Mouse (Mus musculus): ENCODE results near the gene Palm2. TPM values are rescaled to one million over a fixed set of nuclear protein-coding genes. Genes with fewer than 3 reads are reported as not detected.

Gene Palm2
- polyA plus RNA-seq, 2 experiments = 0.03 to 0.06 TPM

- Histone ChIP-seq H3K4me3 (ENCODE audit: insufficient read depth in 1 of 2, low read depth in 2 of 2, low read length in 2 of 2) (no peak overlapping the region), H3K4me2 (ENCODE audit: low read depth) (no peak overlapping the region), H3K36me3 (replicated peaks; ENCODE audit: control insufficient read depth, insufficient read depth, low read depth) (no peaks in the 10 kb centered on the region), H3K27ac (no peak overlapping the region), H3K9me3 (ENCODE audit: control insufficient read depth, low read length) (no peaks in the 10 kb centered on the region), H3K9ac (replicated peaks) (no peak overlapping the region), H3K27me3 (ENCODE audit: control insufficient read depth, insufficient read depth, low read length) (no peaks in the 10 kb centered on the region), H3K4me1 (replicated peaks; ENCODE audit: control insufficient read depth in 2 of 2, insufficient read depth in 2 of 2, low read length in 1 of 2) (no peaks in the 10 kb centered on the region)
- ATAC-seq (ENCODE audit: insufficient read depth) = no peak
- TF ChIP-seq EP300 (IDR thresholded peaks at IDR 0.05; ENCODE audit: low read depth) = no peak
- TF ChIP-seq CTCF (IDR thresholded peaks at IDR 0.05; ENCODE audit: low read depth) = no peak
- no peak for DNase-seq (ENCODE audit: low read depth in 3 of 3, low spot score in 3 of 3)
Observed at GRCm38 (mm10) chr4:57715849-57716248, 281.8 kb downstream of the Palm2 start.

DNA sequence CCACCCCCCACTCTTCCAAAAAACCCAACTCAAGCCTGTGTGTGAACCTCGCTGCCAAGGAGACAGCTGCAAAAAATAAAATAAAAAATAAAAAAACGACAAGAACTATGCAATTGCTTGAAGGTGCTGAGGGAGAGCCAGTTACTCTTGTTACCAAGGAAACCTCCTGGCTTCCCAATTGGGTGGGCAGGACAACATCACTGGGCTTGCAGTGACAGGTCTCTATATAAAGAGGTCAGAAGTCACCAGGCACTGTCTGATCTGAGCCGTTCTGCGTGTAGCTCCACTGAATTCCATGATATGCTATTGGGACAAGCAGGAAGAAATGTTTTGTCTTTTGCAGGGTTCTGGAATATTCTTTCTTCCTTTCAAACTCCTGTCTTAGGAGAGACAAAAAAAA lies 282.7 kb downstream of the Palm2 start:
- no peaks in the 10 kb centered on the region for H3K4me1 ChIP-seq (replicated peaks; ENCODE audit: control insufficient read depth in 2 of 2, insufficient read depth in 2 of 2, low read length in 1 of 2)
- no peak overlapping the region for H3K4me2 ChIP-seq (ENCODE audit: low read depth)
- no peak overlapping the region for H3K4me3 ChIP-seq (ENCODE audit: insufficient read depth in 1 of 2, low read depth in 2 of 2, low read length in 2 of 2)
- no peaks in the 10 kb centered on the region for H3K27me3 ChIP-seq (ENCODE audit: control insufficient read depth, insufficient read depth, low read length)
- WGBS (ENCODE audit: insufficient replicate concordance) = 56% methylated on average over 4 of the region's 4 CpGs
- TF ChIP-seq CTCF (IDR thresholded peaks at IDR 0.05; ENCODE audit: low read depth) = no peak
- TF ChIP-seq EP300 (IDR thresholded peaks at IDR 0.05; ENCODE audit: low read depth) = no peak
- H3K27ac ChIP-seq = no peak overlapping the region
- ATAC-seq (ENCODE audit: insufficient read depth) (no peak), DNase-seq (ENCODE audit: low read depth in 3 of 3, low spot score in 3 of 3) (no peak)
- no peaks in the 10 kb centered on the region for H3K36me3 ChIP-seq (replicated peaks; ENCODE audit: control insufficient read depth, insufficient read depth, low read depth)
- H3K9ac ChIP-seq (replicated peaks) = no peak overlapping the region
- no peaks in the 10 kb centered on the region for H3K9me3 ChIP-seq (ENCODE audit: control insufficient read depth, low read length)

GRCm38 (mm10) chr4:57717354-57717753 lies 283.3 kb downstream of the Palm2 start, which contains the start of gene Akap2:
Gene Akap2 (plus strand): TSS chr4:57717657.
- Histone ChIP-seq H3K9ac (replicated peaks) (no peak within 1 kb of the TSS), H3K4me3 (ENCODE audit: insufficient read depth in 1 of 2, low read depth in 2 of 2, low read length in 2 of 2) (no peak within 1 kb of the TSS), H3K9me3 (ENCODE audit: control insufficient read depth, low read length) (no peaks in the 10 kb centered on the region), H3K4me2 (ENCODE audit: low read depth) (no peak within 1 kb of the TSS), H3K27ac (no peak within 1 kb of the TSS), H3K4me1 (replicated peaks; ENCODE audit: control insufficient read depth in 2 of 2, insufficient read depth in 2 of 2, low read length in 1 of 2) (no peaks in the 10 kb centered on the region), H3K36me3 (replicated peaks; ENCODE audit: control insufficient read depth, insufficient read depth, low read depth) (no peaks in the 10 kb centered on the region), H3K27me3 (ENCODE audit: control insufficient read depth, insufficient read depth, low read length) (no peaks in the 10 kb centered on the region)
- no peak for ATAC-seq (ENCODE audit: insufficient read depth)
- TF ChIP-seq EP300 (IDR thresholded peaks at IDR 0.05; ENCODE audit: low read depth) (no peak), CTCF (IDR thresholded peaks at IDR 0.05; ENCODE audit: low read depth) (no peak)
- WGBS (ENCODE audit: insufficient replicate concordance) = 77% methylated on average over 9 of the region's 9 CpGs
- DNase-seq (ENCODE audit: low read depth in 3 of 3, low spot score in 3 of 3) = no peak

DNA sequence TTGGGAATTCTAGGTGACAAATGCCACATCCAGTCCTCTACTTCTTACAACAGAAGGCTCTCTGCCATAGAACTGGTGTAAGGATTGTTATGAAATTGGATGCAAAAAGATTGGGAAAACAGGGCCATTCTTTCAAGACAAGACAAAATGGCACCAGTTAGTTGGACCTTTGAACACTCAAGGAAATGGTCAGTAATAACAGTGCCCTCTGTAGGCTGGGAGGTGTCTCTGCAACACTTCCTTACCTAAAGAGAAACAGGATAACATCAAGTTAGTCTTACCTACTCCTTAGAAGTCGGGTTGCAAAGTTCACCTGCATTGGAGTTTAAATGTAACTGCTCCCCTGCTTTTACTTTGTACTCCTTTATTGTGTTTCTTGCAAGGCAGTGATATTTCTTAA lies 285.3 kb downstream of the Palm2 start:
- 43% methylated on average over 1 of the region's 1 CpGs for WGBS (ENCODE audit: insufficient replicate concordance)

DNA sequence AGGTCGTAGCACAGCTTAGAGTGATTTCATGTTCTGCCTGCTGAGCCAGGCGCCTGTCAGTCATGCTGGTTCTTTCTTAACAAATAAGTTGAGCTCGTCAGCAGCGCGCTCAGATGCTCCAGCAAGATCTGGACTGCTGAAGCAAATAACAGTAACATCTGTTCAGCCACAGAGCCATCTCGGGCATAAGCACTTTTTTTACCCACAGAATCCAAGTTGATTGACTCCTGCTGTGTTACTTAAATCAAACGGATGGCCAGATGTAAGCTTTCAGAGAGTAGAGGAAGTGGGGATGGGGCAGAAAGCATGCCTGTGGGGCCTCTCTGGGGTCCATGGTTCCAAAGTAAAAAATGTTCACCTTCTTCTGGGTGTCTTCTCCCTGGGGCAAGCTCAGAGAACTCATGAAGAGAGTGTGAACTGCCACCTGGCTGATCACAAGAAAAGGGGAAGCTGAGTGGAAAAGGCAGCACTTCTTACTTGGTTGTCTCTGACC lies 286.9 kb downstream of the Palm2 start:
- H3K4me3 ChIP-seq (ENCODE audit: insufficient read depth in 1 of 2, low read depth in 2 of 2, low read length in 2 of 2) = no peak overlapping the region
- TF ChIP-seq CTCF (IDR thresholded peaks at IDR 0.05; ENCODE audit: low read depth) = no peak
- no peak for TF ChIP-seq EP300 (IDR thresholded peaks at IDR 0.05; ENCODE audit: low read depth)
- no peak for DNase-seq (ENCODE audit: low read depth in 3 of 3, low spot score in 3 of 3)
- no peak overlapping the region for H3K4me2 ChIP-seq (ENCODE audit: low read depth)
- no peaks in the 10 kb centered on the region for H3K4me1 ChIP-seq (replicated peaks; ENCODE audit: control insufficient read depth in 2 of 2, insufficient read depth in 2 of 2, low read length in 1 of 2)
- H3K27ac ChIP-seq = no peak overlapping the region
- ATAC-seq (ENCODE audit: insufficient read depth) = no peak
- H3K9ac ChIP-seq (replicated peaks) = no peak overlapping the region
- 23% methylated on average over 7 of the region's 7 CpGs for WGBS (ENCODE audit: insufficient replicate concordance)
- H3K36me3 ChIP-seq (replicated peaks; ENCODE audit: control insufficient read depth, insufficient read depth, low read depth) = no peaks in the 10 kb centered on the region
- H3K9me3 ChIP-seq (ENCODE audit: control insufficient read depth, low read length) = no peaks in the 10 kb centered on the region
- no peaks in the 10 kb centered on the region for H3K27me3 ChIP-seq (ENCODE audit: control insufficient read depth, insufficient read depth, low read length)

More for the DNA sequence above, 285.3 kb downstream of the Palm2 start:
- no peak for ATAC-seq (ENCODE audit: insufficient read depth)
- no peak overlapping the region for H3K4me3 ChIP-seq (ENCODE audit: insufficient read depth in 1 of 2, low read depth in 2 of 2, low read length in 2 of 2)
- no peak for TF ChIP-seq EP300 (IDR thresholded peaks at IDR 0.05; ENCODE audit: low read depth)
- TF ChIP-seq CTCF (IDR thresholded peaks at IDR 0.05; ENCODE audit: low read depth) = 0 out of 2 replicates have a peak, but pooled peaks have one; percentile 18
- H3K36me3 ChIP-seq (replicated peaks; ENCODE audit: control insufficient read depth, insufficient read depth, low read depth) = no peaks in the 10 kb centered on the region
- no peak overlapping the region for H3K27ac ChIP-seq
- H3K9me3 ChIP-seq (ENCODE audit: control insufficient read depth, low read length) = no peaks in the 10 kb centered on the region
- H3K27me3 ChIP-seq (ENCODE audit: control insufficient read depth, insufficient read depth, low read length) = no peaks in the 10 kb centered on the region
- no peak for DNase-seq (ENCODE audit: low read depth in 3 of 3, low spot score in 3 of 3)
- H3K4me2 ChIP-seq (ENCODE audit: low read depth) = no peak overlapping the region
- H3K4me1 ChIP-seq (replicated peaks; ENCODE audit: control insufficient read depth in 2 of 2, insufficient read depth in 2 of 2, low read length in 1 of 2) = no peaks in the 10 kb centered on the region
- H3K9ac ChIP-seq (replicated peaks) = no peak overlapping the region

All from liver, embryonic 14.5 days (tissue).